Mouse (Mus musculus) right cerebral cortex, postnatal 36 days (tissue): ENCODE data around the gene Ift43.
A peak's percentile ranks its signal among the peaks of the same experiment; 100 is the strongest.

ENCODE experiments used
- DNase-seq, 2 experiments: peaks; one replicate each; pipeline ENCODE4 v3.0.0; 2022; ENCODE audit warnings: low spot score in 2 of 2, mixed read lengths in 1 of 2

The Ift43 gene

GRCm38 (mm10) chr12:86173314-86173713 lies 91.0 kb downstream of the Ift43 start:
- no peak for DNase-seq

- DNase-seq = no peak
Observed at GRCm38 (mm10) chr12:86174369-86174768, 92.0 kb downstream of the Ift43 start.

- DNase-seq = no peak
Observed at GRCm38 (mm10) chr12:86175476-86175942, 93.2 kb downstream of the Ift43 start.

- DNase-seq = no peak
Observed at GRCm38 (mm10) chr12:86176675-86177339, 94.5 kb downstream of the Ift43 start.

GRCm38 (mm10) chr12:86179266-86179665 lies 96.9 kb downstream of the Ift43 start:
- DNase-seq = no peak

- DNase-seq = no peak
Observed at GRCm38 (mm10) chr12:86181320-86181751, 99.0 kb downstream of the Ift43 start.

- DNase-seq = no peak
Observed at GRCm38 (mm10) chr12:86181879-86182278, 99.5 kb downstream of the Ift43 start.

GRCm38 (mm10) chr12:86182414-86182813 lies 100.1 kb downstream of the Ift43 start:
- no peak for DNase-seq

GRCm38 (mm10) chr12:86188161-86188560 lies 105.8 kb downstream of the Ift43 start:
- no peak for DNase-seq

- DNase-seq = peak; percentile 55 to 61
Observed at GRCm38 (mm10) chr12:86189601-86190323, 107.4 kb downstream of the Ift43 start.

GRCm38 (mm10) chr12:86192036-86192449 lies 109.7 kb downstream of the Ift43 start:
- DNase-seq = no peak

GRCm38 (mm10) chr12:86196944-86197343 lies 114.6 kb downstream of the Ift43 start:
- no peak for DNase-seq

- no peak for DNase-seq
Observed at GRCm38 (mm10) chr12:86203443-86204057, 121.2 kb downstream of the Ift43 start.

- DNase-seq = no peak
Observed at GRCm38 (mm10) chr12:86211099-86211520, 128.8 kb downstream of the Ift43 start.
